Mouse (Mus musculus) c-Kit-positive CD71-negative TER-119-negative erythroid progenitor cells, embryonic 14.5 days (primary cell): ENCODE measurements at regions not wholly inside any gene's neighbourhood (a gene's known extent, or its start where the extent isn't known, plus 50 kb on each side); places are given as distances from the start of the nearest gene placed in this dataset.
"Not testable (repeated sequence)": the region's sequence is repeated elsewhere in the genome, so short reads cannot be mapped to it uniquely, and the experiment has no call there.

ENCODE experiments used
- DNase-seq: peaks from one replicate; pipeline ENCODE4 v3.0.0-alpha.2; 2013; ENCODE audit warnings: low read depth

GRCm38 (mm10) chr6:143437367-143438271 is 270.6 kb downstream of the Etnk1 start:
- DNase-seq, result no peak

DNA sequence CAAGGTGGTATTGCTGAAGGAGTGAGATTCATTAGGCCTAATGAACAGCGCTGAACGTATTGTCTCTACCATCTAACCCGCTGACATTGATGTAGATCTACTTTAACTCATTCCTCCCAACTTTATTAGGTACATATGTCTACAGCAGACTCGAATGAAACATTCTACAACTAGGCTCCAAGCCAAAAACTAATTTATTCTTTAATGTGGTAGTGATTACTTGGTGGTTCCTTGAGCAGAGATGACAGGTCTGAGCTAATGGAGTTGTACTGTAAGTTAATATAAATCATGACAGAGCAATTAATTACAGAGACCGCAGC is 271.2 kb downstream of the Etnk1 start:
- DNase-seq, result no peak

DNA sequence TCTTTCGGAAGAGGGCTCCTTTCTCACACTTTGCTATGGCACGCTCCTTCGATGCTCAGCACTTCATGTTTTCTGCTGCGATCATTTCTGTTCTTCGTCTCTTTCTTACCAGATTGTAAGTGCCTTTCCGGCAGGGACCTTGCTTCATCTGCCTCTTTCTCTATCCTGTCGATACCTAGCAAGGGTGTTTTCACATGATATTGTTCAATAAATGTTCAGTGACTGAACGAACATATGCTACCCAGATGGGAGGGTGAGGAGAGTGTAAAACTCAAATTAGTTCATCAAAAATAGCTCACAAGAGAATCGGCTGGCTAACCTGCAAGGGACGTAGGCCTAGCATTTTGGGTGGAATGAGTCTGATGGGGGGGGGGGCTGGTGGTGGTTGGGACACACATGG is 272.5 kb downstream of the Etnk1 start:
- no peak for DNase-seq

GRCm38 (mm10) chr6:143440237-143440950 is 273.4 kb downstream of the Etnk1 start:
- DNase-seq, result no peak

DNA sequence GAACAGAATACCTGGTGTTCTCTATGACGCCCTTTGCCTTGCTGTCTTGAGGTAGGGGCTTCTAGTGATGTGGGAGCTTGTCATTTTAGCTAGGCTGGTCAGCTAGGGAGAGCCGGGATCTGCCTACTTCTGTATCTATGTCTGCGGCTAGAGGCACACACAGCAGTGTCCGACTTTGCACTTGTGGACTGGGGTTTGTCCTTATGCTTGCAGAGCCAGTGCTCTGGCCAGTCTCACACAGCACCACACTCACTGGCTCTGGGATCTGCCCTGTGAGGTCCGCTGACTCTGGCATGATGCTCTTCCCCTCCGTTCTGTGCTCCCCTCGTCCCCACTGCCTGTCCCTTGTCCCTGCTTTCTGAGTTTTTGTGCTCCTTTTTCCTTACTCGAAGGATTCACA is 275.3 kb downstream of the Etnk1 start:
- DNase-seq, result no peak

- DNase-seq, result no peak
Observed at GRCm38 (mm10) chr6:143443446-143443845, 276.4 kb downstream of the Etnk1 start.

DNA sequence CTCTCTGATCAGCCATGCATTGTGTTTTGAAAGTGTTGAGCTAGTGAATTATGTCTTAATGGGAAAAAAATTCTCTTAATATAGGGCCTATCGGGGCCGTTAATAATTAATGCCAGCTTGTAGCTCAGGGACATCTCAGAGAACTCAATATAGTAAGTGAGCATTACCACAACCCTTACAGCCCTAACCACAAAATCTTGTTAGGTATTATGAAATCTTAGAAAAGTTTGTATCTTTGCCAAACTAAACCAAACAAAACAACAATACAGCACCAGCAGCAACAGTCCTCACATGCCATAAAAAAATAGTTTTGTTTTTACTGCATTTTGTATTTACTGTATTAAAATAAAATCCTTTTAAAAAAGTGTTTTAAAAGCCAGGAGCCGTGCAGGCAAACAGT is 277.8 kb downstream of the Etnk1 start:
- no peak for DNase-seq

DNA sequence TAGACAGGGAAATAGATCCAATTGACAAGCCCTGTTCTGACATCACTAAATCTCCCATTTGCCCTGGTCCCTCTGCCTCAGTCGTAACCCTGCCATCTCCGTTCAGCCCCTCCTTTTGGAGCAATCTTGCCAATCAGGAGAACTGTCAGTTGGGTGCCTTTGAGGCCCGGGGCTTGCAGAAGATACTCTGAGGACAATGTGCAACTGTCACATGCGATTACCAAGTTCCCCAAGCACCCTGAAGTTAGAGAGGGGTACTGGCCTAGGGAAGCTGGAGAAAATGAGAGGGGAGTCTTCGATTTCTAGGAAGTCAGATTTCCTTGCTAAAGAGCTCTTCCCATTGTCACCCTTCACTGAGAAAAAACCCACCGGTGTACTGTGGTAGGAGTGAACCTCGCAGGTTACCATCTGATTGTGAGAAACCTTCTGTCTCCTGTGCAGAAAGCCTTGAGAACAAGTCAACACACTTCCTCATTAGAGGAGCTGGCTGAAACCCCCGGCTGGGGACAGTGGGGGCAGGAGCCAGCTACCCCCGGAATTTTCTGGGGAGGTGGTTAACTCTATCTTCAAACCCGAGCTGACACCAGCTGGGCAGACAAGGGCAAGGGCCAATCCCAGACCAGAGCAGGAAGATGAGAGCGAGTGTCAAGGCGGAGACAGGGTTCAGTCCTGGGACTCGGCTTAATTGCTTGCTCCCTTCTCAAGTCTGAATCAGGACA is 279.0 kb downstream of the Etnk1 start:
- DNase-seq, result no peak

DNA sequence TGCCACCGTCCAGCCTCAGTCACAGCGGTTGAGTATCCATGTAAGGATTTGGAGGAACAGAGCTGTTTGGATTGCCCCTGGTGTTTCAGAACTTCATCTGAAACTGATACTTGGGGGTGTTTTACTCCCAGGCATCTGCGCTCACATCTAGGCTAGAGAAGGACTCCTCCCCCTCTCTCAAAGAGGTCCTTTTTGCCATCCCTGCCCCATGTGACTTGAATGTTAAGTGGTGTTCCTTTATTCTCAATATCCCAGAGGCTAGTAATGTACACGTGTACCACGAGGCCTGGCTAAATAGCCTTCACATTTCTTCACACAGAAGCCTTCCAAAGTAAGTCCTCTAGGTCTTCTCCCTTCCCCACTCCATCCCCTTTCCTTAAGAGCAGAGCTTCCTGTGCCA is 280.0 kb downstream of the Etnk1 start:
- DNase-seq, result no peak

DNA sequence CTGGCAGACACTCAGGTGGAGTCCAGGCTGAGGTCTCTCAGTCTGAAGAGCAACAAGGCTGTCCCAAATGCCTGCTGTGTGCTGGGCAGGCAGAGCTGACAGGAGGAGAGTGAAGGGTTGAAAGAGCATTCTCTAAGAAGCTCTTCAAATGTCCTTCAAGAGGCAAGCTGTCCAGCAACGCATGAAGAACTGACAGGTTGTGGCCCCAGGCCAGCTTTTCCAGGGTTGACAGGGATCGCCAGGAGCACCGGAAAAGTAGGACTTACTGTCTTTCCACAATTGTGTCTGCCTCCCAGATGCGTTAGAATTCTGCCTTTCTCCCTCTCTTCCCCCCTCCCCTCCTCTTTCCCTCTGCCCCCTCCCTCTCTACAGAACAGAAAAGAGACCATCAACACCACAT is 282.1 kb downstream of the Etnk1 start:
- no peak for DNase-seq

DNA sequence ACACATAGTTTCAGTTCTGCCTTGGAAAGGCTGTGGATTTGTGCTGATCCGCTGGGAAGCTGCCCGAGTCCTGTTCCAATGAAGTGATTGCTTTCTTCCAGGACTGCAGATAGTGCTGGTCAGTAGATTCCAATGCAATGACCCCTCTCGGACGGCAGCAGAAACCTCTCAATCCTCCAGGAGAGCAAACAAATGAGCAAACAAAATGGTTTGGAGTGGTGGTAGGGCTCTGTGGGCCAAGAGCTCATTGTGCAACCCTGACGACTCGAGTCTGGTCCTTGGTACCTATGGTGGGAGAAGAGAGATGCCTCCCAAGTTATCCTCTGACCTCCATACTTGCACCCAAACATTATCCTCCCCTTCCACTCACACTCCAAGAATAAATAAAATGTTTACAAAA is 284.8 kb downstream of the Etnk1 start:
- DNase-seq, result no peak

GRCm38 (mm10) chr6:143454695-143455218 is 287.7 kb downstream of the Etnk1 start:
- no peak for DNase-seq

DNA sequence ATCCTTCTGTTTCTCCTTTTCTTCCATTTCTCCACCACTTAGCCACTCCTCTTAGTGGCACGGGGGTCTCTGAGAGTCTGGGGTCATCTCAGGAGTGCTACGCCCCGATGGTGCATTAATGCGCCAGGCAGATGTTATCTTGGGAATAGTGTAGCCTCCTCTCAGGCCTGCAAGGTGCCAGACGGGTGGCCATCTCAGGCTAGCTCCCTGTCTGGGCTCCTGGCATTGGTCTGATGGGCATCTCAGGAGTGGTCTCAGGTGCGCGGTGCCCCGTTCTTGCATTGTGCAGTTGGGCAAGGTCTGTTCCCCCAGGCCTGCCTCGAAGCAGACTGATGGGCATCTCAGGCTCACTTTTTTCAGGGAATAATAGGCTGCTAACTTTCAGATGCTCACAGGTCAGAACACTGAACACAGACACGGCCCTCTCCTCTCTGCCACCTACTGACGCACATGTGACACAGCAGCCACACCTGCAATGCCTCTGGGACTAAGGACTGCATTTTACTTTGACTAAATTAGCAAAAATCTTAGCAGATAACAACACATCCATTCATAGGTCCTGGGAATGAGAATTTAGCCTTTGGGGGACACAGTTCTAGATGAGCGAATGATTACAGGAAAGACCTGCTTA is 298.0 kb downstream of the Etnk1 start:
- DNase-seq, result no peak

DNA sequence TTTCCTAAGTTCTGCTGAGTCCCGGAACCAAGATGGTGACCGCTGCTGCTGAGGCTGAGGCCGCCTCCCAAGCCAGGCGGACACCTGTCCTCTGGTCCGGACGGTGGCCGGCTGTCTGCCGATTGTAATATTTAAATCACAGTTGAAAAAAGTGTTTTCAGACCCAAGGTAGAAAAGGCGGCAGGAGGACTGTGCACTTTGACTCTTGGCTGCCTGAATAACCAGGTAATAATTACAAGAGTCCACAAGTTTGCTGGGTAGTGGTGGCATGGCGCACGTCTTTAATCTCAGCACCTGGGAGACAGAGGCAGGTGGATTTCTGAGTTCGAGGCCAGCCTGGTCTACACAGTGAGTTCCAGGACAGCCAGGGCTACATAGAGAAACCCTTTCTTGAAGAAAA is 305.7 kb downstream of the Etnk1 start:
- DNase-seq, result not testable (repeated sequence)

- no peak for DNase-seq
Observed at GRCm38 (mm10) chr6:143474396-143474795, 307.4 kb downstream of the Etnk1 start.

- DNase-seq, result no peak
Observed at GRCm38 (mm10) chr6:143475296-143475695, 308.3 kb downstream of the Etnk1 start.

DNA sequence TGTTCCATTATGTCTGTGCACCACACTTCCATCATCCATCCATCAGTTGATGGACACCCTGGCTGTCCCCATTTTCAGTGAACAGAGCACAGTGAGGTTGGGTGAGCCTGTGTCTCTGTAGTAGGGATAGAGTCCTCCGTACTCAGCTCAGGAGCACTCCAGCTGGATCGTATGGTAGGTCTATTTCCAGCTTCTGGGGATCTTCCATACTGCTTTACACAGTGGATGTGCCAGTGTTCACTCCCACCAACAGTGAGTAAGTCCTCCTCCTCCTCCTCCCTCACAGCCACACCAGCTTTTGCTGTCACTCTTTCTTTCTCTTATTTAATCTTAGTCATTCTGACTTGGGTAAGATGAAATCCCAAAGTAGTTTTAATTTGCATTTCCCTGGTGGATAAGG is 310.4 kb downstream of the Etnk1 start:
- DNase-seq, result no peak

DNA sequence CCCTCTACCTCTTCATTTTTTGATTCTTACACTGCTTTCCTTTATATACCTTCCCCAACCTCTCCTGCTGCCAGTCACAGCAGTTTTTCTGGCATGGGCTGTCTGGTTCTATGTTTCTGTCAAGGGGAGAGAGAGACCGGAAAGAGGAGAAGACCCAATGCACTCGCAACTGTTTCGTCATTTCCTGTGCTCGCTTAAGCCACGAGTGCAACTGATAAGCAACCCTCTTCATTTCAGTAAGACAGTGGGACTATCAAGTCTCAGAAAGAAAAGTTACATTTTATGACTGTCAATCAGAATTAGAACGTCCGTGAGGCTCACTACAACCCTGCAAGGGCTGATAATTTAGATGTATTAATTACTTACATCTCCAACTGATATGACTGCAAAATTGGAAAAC is 312.2 kb downstream of the Etnk1 start:
- no peak for DNase-seq

DNA sequence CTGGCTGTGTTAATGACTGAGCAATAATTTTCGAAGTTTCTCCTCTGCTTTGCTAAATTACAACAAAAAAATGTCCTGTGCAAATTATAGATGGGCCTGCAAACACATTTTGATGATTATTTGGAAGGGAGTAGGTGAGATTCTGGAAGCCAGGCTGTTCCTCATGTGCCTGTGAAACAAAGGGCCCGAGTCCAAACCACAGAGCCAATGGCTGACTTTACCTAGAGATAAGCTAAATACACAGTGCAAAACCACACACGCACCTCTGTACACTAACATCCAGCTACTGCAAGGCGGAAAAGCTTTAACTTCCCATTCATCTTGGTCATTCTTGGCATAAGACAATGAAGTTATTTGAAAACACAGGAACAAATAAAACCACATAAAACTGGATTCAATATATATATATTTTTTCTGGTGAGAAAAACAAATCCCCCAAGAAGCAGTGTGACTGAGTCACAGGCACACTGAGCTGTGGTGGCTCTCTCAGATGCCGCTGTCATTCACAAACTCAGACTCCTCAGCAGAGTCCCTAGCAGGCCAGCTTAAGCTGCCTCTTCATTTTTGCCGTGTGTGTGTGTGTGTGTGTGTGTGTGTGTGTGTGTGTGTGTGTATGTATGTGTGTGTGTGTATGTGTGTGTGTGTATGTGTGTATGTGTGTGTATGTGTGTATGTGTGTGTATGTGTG is 312.8 kb downstream of the Etnk1 start:
- DNase-seq, result no peak

DNA sequence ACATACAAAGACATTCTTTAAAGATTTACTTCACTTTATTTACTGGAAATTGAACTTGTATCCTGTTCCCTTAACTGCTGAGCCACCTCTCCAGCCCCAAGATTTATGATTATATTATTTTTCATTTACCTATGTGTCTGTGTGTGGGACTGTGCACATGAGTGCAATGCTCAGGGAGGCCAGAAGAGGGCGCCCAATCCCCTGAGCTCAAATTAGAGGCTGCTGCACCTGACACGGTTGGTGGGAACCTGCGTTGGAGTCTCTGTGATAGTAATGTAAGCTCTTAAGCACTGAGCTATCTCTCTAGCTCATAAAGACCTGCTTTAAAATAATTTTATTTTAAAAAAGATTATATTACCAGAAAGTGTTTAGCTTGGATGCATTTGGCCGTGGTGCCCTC is 315.3 kb downstream of the Etnk1 start:
- no peak for DNase-seq

DNA sequence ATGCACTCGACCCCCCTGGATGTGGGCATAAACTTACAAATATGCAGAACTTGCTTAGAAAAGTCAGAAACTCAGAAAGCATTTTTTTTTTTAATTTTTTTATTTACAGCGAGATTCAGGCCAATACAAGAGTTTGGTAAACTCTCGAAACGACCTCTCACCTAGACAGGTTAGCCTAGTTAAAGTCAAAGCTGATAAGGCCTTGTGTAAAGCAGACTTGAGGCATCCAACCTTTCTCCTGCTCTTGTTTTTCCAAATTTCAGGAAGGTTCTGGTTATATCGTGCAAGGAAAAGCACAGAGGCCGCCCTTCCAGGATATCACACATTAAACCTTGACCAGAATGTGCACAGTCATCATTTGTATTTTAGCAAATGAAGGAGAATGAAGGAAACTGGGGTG is 315.8 kb downstream of the Etnk1 start:
- DNase-seq, result no peak

DNA sequence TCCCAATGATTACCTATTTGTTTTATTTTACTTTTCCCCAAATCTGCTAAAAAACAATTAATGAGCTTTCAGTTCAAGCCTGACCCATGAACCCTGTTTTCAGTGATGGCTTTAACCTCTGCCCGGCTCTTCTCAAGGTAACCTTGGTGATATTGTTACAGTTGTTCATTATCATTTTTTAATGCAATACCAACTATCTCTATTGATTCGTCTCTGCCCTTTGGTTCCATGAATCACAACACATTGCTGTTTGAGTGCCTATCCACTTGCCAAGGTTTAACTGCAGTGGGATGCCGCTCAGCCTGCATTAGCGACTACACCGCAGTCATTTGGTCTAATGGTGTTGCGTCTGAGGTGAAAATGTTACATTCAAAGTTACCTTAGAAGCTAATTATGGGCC is 317.9 kb downstream of the Etnk1 start:
- DNase-seq, result no peak
